Mouse (Mus musculus) B cell, adult 67 days (primary cell): ENCODE results near the gene Cox8b. TPM values are rescaled to one million over a fixed set of nuclear protein-coding genes. Genes with fewer than 3 reads are reported as not detected.

Source experiments
- total RNA-seq, 2 experiments: library from RNA; stranded (reverse); gene quantifications; 4 replicates each; pipeline ENCODE4 v1.2.4; 2023

The Cox8b gene
- total RNA-seq, result not detected

GRCm38 (mm10) chr7:140900220-140900619 lies at the start of gene Cox8b:
Gene Cox8b (minus strand): TSS chr7:140900446.

GRCm38 (mm10) chr7:140941222-140942051 lies 41.2 kb upstream of the Cox8b start, which contains the start of gene Pgghg:
Gene Pgghg (plus strand): TSS chr7:140941391.

GRCm38 (mm10) chr7:140920418-140921029 lies 20.3 kb upstream of the Cox8b start, which contains the start of gene Nlrp6:
Gene Nlrp6 (plus strand): TSS chr7:140920902.

DNA sequence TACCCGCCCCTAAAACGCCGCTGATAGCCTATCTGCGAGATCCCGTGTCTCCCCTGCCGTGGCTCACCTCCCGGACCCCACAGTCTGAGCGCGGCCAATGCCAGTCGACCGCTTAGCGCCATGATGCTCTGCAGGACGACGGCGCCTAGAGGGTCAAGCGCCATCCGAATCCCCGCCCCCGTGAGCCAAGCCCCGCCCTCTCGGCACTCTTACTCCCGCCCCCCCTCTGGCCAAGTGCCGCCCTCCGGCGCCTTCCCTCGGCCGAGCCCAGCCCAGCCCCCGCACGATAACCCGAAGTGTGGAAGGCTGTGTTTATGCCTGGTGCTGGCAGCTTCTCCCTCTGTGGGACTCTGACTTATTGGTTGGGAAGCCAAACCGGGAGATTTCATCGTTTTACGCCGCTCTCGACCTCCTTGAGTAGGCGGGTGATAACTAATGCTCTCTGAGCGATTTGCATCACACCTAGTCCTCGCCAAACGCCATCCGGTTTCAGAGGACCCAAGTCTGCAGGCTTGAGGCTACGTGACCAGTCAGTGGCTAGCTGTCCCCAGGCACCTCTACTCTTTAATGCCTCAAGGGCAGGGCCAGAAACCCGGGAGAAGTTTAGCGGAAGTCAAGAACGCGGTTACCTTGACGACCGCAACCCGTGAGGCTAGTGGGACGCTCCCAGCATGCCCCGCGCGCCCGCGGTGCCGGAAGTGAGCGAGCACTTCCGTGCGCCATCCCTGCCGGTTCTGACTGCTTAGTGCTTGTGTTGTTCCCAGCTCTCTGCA lies 18.4 kb downstream of the Cox8b start, which contains the start of the genes Psmd13 and Sirt3:
Gene Psmd13, plus strand, starts transcription at position 273 of the 773 bp plus-strand sequence.
Gene Sirt3, minus strand, starts transcription at position 614 of the 773 bp plus-strand sequence.

DNA sequence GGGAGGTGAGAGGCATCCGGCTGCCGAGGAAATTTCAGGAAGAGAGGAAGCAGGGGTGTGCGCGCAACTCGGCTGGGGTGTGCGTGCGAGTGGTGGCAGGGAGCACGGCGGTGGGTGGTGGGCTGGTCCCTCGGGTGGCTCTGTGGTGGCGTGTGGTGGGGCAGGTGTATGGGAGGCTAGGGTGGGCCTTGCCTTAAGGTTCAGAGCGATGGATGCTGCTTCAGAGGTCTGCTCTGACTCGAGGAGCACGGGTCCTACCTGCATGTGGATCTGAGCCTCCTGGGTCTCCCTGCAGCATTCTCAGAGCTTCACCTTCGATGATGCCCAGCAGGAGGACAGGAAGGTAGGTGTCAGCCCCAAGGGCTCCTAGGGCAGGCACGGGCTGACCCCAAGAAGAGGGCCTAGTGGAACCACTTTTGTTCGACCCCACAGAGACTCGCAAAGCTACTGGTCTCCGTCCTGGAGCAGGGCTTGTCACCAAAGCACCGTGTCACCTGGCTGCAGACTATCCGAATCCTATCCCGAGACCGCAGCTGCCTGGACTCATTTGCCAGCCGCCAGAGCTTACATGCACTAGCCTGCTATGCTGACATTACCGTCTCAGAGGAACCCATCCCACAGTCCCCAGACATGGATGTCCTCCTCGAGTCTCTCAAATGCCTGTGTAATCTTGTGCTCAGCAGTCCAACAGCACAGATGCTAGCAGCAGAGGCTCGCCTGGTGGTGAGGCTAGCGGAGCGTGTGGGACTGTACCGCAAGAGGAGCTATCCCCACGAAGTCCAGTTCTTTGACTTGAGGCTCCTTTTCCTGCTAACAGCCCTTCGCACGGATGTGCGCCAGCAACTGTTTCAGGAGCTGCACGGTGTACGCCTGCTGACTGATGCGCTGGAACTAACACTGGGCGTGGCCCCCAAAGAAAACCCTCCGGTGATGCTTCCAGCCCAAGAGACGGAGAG lies 42.4 kb downstream of the Cox8b start, which contains the start of gene Bet1l:
Gene Bet1l, minus strand, starts transcription at position 28 of the 956 bp plus-strand sequence.

DNA sequence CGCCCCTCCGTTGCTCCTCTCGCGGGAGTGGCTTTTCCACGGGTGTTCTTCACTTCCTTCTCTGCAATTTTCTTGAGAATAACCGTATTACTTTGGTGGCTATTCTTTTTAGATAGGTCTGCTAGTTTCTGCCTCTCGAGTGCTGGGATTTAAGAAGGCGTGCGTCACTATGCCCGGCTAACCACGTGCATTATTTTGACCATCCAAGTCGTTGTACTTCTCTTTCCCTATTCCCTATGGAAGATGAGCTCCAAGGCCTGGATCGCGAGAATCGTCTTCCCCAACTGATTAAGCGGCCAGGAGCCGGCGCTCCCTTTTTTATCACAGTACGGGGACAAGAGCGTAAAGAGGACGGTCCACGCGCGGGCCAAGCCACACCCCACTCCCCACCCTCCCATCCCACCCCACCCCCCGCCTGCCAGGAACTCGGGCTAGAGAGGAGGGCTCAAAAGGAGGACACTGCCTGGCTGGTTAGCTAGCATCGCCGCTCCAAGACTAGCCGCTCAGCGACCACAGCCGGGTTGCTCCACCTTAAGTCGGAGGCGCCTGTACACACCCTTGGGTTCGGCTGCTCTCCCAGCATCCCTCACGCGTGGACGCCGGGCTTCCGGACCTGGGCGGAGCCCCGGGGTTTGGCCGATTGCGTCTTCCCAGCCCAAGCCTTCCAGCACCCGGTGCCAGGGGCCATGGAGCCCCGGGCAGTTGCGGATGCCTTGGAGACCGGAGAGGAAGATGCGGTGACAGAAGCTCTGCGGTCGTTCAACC lies 43.3 kb downstream of the Cox8b start, which contains the start of gene Ric8a:
Gene Ric8a, plus strand, starts transcription at position 173 of the 765 bp plus-strand sequence.

GRCm38 (mm10) chr7:140855860-140856784 lies 44.1 kb downstream of the Cox8b start, which contains the start of gene Gm45785:
Gene Gm45785 (minus strand): TSS chr7:140856331.

Other genes with a start within 250 kb of the Cox8b start
- gene Olfr539, start 240.5 kb downstream of the Cox8b start, total RNA-seq, result not detected
- gene Olfr45, start 218.5 kb downstream of the Cox8b start, total RNA-seq, result not detected
- gene Olfr541, start 203.2 kb downstream of the Cox8b start, total RNA-seq, result not detected
- gene Cyp2e1, start 136.7 kb downstream of the Cox8b start, total RNA-seq, result not detected
- not detected for gene Syce1, start 112.6 kb downstream of the Cox8b start, total RNA-seq
- under 1 TPM in 1 of 2 experiments, not detected in 1; 0.15 TPM for gene Zfp941, start 78.3 kb downstream of the Cox8b start, total RNA-seq
- gene Urah, start 65.4 kb downstream of the Cox8b start, total RNA-seq, result not detected
- not detected for gene Scgb1c1, start 54.9 kb downstream of the Cox8b start, total RNA-seq
- gene Odf3, start 52.6 kb downstream of the Cox8b start, total RNA-seq, result not detected
- gene Gm45785, start 44.1 kb downstream of the Cox8b start, total RNA-seq, result not detected
- gene Ric8a, start 43.5 kb downstream of the Cox8b start, total RNA-seq, result 100 to 1,000 TPM; 112 to 126 TPM
- gene Bet1l, start 42.9 kb downstream of the Cox8b start, total RNA-seq, result 10 to 100 TPM; 22.5 to 22.8 TPM
- gene Psmd13, start 18.5 kb downstream of the Cox8b start, total RNA-seq, result 10 to 100 TPM; 79.6 to 82.9 TPM
- gene Sirt3, start 18.1 kb downstream of the Cox8b start, total RNA-seq, result 10 to 100 TPM; 10.8 to 12.7 TPM
- not detected for gene Nlrp6, start 20.5 kb upstream of the Cox8b start, total RNA-seq
- 10 to 100 TPM; 20.9 to 22.3 TPM for gene Pgghg, start 40.9 kb upstream of the Cox8b start, total RNA-seq
- not detected for gene Ifitm5, start 49.8 kb upstream of the Cox8b start, total RNA-seq
- gene Gm45717, start 55.5 kb upstream of the Cox8b start, total RNA-seq, result not detected
- gene Ifitm2, start 55.5 kb upstream of the Cox8b start, total RNA-seq, result 10 to 100 TPM; 14.7 to 16.9 TPM
- 1 to 10 TPM in 1 of 2 experiments, not detected in 1; 1.1 TPM for gene Ifitm1, start 66.8 kb upstream of the Cox8b start, total RNA-seq
- gene Ifitm3, start 110.3 kb upstream of the Cox8b start, total RNA-seq, result 1 to 10 TPM; 2.1 to 4.4 TPM
- gene Ifitm6, start 117.5 kb upstream of the Cox8b start, total RNA-seq, result not detected
- not detected for gene Gm17387, start 128.7 kb upstream of the Cox8b start, total RNA-seq
- gene B4galnt4, start 160.7 kb upstream of the Cox8b start, total RNA-seq, result not detected
- gene Pkp3, start 177.8 kb upstream of the Cox8b start, total RNA-seq, result 10 to 100 TPM; 27.8 to 32.3 TPM
- 10 to 100 TPM; 44.7 to 51.9 TPM for gene Sigirr, start 200.1 kb upstream of the Cox8b start, total RNA-seq
- gene Ano9, start 217.4 kb upstream of the Cox8b start, total RNA-seq, result not detected
- 1 to 10 TPM; 9.0 to 9.8 TPM for gene Ptdss2, start 221.9 kb upstream of the Cox8b start, total RNA-seq